Mouse (Mus musculus): ENCODE data around the gene Sp9.

- TF ChIP-seq CTCF (IDR thresholded peaks at IDR 0.05) (no peak), EP300 (IDR thresholded peaks at IDR 0.05) (no peak)
These were observed 2.6 kb downstream of the Sp9 start for GRCm38 (mm10) chr2:73274119-73274920.

Measured in lung, postnatal 0 days (tissue).